Mouse (Mus musculus) neural tube, embryonic 12.5 days (tissue): ENCODE data around the gene Olfr503. TPM values are rescaled to one million over a fixed set of nuclear protein-coding genes. Genes with fewer than 3 reads are reported as not detected.
"Not testable (repeated sequence)": the region's sequence is repeated elsewhere in the genome, so short reads cannot be mapped to it uniquely, and the experiment has no call there.

Experiments used
- ATAC-seq: fragments of 200-750 bp; cut with Nextera tagmentation; 2 replicates; pipeline ENCODE4 v1.8.0; 2017; ENCODE audit warnings: low read depth, mild to moderate bottlenecking, moderate TSS enrichment, moderate library complexity; ENCODE audit not compliant: low FRiP score
- H3K27ac ChIP-seq: fragments of 300-500 bp; sonication (generic); 2 replicates; pipeline ENCODE4 v1.5.1; 2016
- H3K27me3 ChIP-seq: fragments of 300-500 bp; sonication (generic); replicated peaks from 2 replicates; pipeline ENCODE4 v1.6.1; 2016; ENCODE audit warnings: mild to moderate bottlenecking
- H3K36me3 ChIP-seq: fragments of 300-500 bp; sonication (generic); 2 replicates; pipeline ENCODE4 v1.6.1; 2016; ENCODE audit warnings: mild to moderate bottlenecking
- H3K4me1 ChIP-seq: fragments of 300-500 bp; sonication (generic); 2 replicates; pipeline ENCODE4 v1.6.1; 2016
- H3K4me2 ChIP-seq: fragments of 300-500 bp; sonication (generic); replicated peaks from 2 replicates; pipeline ENCODE4 v1.6.1; 2016; ENCODE audit warnings: mild to moderate bottlenecking
- H3K4me3 ChIP-seq: fragments of 300-500 bp; sonication (generic); 2 replicates; pipeline ENCODE4 v1.5.1; 2016
- H3K9ac ChIP-seq: fragments of 300-500 bp; sonication (generic); 2 replicates; pipeline ENCODE4 v1.6.1; 2016; ENCODE audit warnings: mild to moderate bottlenecking
- H3K9me3 ChIP-seq: fragments of 300-500 bp; sonication (generic); 2 replicates; pipeline ENCODE4 v1.6.1; 2016; ENCODE audit warnings: mild to moderate bottlenecking
- whole genome bisulfite sequencing: fragments of 180-500 bp; shearing (Covaris S2); methylation state at CpG from one replicate; pipeline ENCODE4 v1.1.7; 2016; 5-methylcytosine and 5-hydroxymethylcytosine counted together
- polyA plus RNA-seq: library from polyadenylated mRNA; unstranded; fragments of >200 nt; fragmentation: Nextera tagmentation; extraction: Ambion mirVana; gene quantifications from 2 replicates; pipeline ENCODE4 v1.2.1, GENCODE M21; 2016

Gene Olfr503
- not detected in 2 replicates for polyA plus RNA-seq

- ATAC-seq, H3K27me3 ChIP-seq, H3K4me3 ChIP-seq, H3K9me3 ChIP-seq, H3K36me3 ChIP-seq, H3K9ac ChIP-seq, H3K4me1 ChIP-seq, H3K4me2 ChIP-seq, H3K27ac ChIP-seq: not testable (repeated sequence)
- 64% methylated on average over 1 of the region's 1 CpGs for WGBS
Measured at GRCm38 (mm10) chr7:108544227-108544626, at the start of gene Olfr503. TSS of gene Olfr503 (plus strand) at chr7:108544527.

GRCm38 (mm10) chr7:108524965-108525364 lies 19.4 kb upstream of the Olfr503 start, which contains the start of gene Olfr502:
TSS of gene Olfr502 (minus strand) at chr7:108525065.
- Histone ChIP-seq H3K4me1 (no peaks in the 10 kb centered on the region), H3K4me2 (no peak within 1 kb of the TSS), H3K4me3 (no peak within 1 kb of the TSS), H3K9me3 (peaks cover 3% of the 10 kb centered on the region; the same call in 1 of the 2 replicates), H3K36me3 (no peaks in the 10 kb centered on the region), H3K27ac (no peak within 1 kb of the TSS), H3K27me3 (no peaks in the 10 kb centered on the region), H3K9ac (no peak within 1 kb of the TSS)
- WGBS: 86% methylated on average over 1 of the region's 1 CpGs
- ATAC-seq: no peak

GRCm38 (mm10) chr7:108542416-108542815 lies 1.9 kb upstream of the Olfr503 start:
- no peaks in the 10 kb centered on the region for H3K4me1 ChIP-seq
- ATAC-seq: no peak
- no peak overlapping the region for H3K9ac ChIP-seq
- no peak overlapping the region for H3K4me2 ChIP-seq
- no peak overlapping the region for H3K27ac ChIP-seq
- 86% methylated on average over 13 of the region's 13 CpGs for WGBS
- H3K9me3 ChIP-seq: no peaks in the 10 kb centered on the region
- H3K27me3 ChIP-seq: no peaks in the 10 kb centered on the region
- H3K36me3 ChIP-seq: no peaks in the 10 kb centered on the region
- H3K4me3 ChIP-seq: no peak overlapping the region

- H3K27me3 ChIP-seq: no peaks in the 10 kb centered on the region
- no peak within 1 kb of the TSS for H3K27ac ChIP-seq
- H3K9me3 ChIP-seq: peaks cover 4% of the 10 kb centered on the region; the same call in 1 of the 2 replicates
- no peaks in the 10 kb centered on the region for H3K4me1 ChIP-seq
- H3K4me2 ChIP-seq: no peak within 1 kb of the TSS
- WGBS: 93% methylated on average over 1 of the region's 1 CpGs
- H3K36me3 ChIP-seq: no peaks in the 10 kb centered on the region
- no peak for ATAC-seq
- H3K4me3 ChIP-seq: no peak within 1 kb of the TSS
- H3K9ac ChIP-seq: no peak within 1 kb of the TSS
Measured at GRCm38 (mm10) chr7:108565693-108566092, 21.4 kb downstream of the Olfr503 start, which contains the start of gene Olfr504. TSS of gene Olfr504 (minus strand) at chr7:108565793.

- Histone ChIP-seq H3K36me3 (no peaks in the 10 kb centered on the region), H3K9ac (no peak overlapping the region), H3K27me3 (no peaks in the 10 kb centered on the region), H3K9me3 (no peaks in the 10 kb centered on the region), H3K4me1 (no peaks in the 10 kb centered on the region), H3K4me2 (no peak overlapping the region), H3K4me3 (no peak overlapping the region), H3K27ac (no peak overlapping the region)
- WGBS: 93% methylated on average over 1 of the region's 1 CpGs
- ATAC-seq: no peak
Measured at GRCm38 (mm10) chr7:108589797-108590196, 45.5 kb downstream of the Olfr503 start.

Other genes with a start within 250 kb of the Olfr503 start
- gene Olfr491, start 231.1 kb upstream of the Olfr503 start, polyA plus RNA-seq: not detected in 2 replicates
- not detected in 2 replicates for gene Olfr492, start 220.9 kb upstream of the Olfr503 start, polyA plus RNA-seq
- not detected in 2 replicates for gene Olfr493, start 197.5 kb upstream of the Olfr503 start, polyA plus RNA-seq
- not detected in 2 replicates for gene Olfr494, start 179.2 kb upstream of the Olfr503 start, polyA plus RNA-seq
- gene Olfr495, start 151.4 kb upstream of the Olfr503 start, polyA plus RNA-seq: not detected in 2 replicates
- gene Olfr497, start 124.1 kb upstream of the Olfr503 start, polyA plus RNA-seq: not detected in 2 replicates
- gene Olfr498, start 79.2 kb upstream of the Olfr503 start, polyA plus RNA-seq: not detected in 2 replicates
- gene Olfr502, start 19.5 kb upstream of the Olfr503 start, polyA plus RNA-seq: not detected in 2 replicates
- gene Olfr504, start 21.3 kb downstream of the Olfr503 start, polyA plus RNA-seq: not detected in 2 replicates
- gene Olfr506, start 66.3 kb downstream of the Olfr503 start, polyA plus RNA-seq: not detected in 2 replicates
- not detected in 2 replicates for gene Olfr507, start 77.3 kb downstream of the Olfr503 start, polyA plus RNA-seq
- gene Olfr508, start 85.5 kb downstream of the Olfr503 start, polyA plus RNA-seq: not detected in 2 replicates
- not detected in 2 replicates for gene Olfr509, start 107.4 kb downstream of the Olfr503 start, polyA plus RNA-seq
- gene Olfr510, start 121.9 kb downstream of the Olfr503 start, polyA plus RNA-seq: not detected in 2 replicates
- gene Olfr512, start 168.8 kb downstream of the Olfr503 start, polyA plus RNA-seq: not detected in 2 replicates
- not detected in 2 replicates for gene Olfr513, start 206.4 kb downstream of the Olfr503 start, polyA plus RNA-seq